Mouse (Mus musculus) kidney, embryonic 16.5 days (tissue): ENCODE results near the gene Smap1. TPM values are rescaled to one million over a fixed set of nuclear protein-coding genes. Genes with fewer than 3 reads are reported as not detected.

ENCODE experiments used
- polyA plus RNA-seq: library from polyadenylated mRNA; unstranded; fragments of >200 nt; fragmentation: Nextera tagmentation; extraction: Ambion mirVana; gene quantifications from 2 replicates; pipeline ENCODE4 v1.2.1, GENCODE M21; 2015

Smap1 gene
- polyA plus RNA-seq, 1 experiment from 2014 or later: 28.0 TPM

Other genes with a start within 250 kb of the Smap1 start
- gene B3gat2, start 160.6 kb downstream of the Smap1 start, polyA plus RNA-seq: 11.1 and 12.5 TPM in 2 replicates
- 56.4 and 59.9 TPM in 2 replicates for gene Sdhaf4, start 83.3 kb upstream of the Smap1 start, polyA plus RNA-seq
- 26.0 and 31.3 TPM in 2 replicates for gene Fam135a, start 178.0 kb upstream of the Smap1 start, polyA plus RNA-seq